Mouse (Mus musculus) gastrocnemius, postnatal 36 days (tissue): ENCODE measurements around the gene Arid3a. TPM values are rescaled to one million over a fixed set of nuclear protein-coding genes. Genes with fewer than 3 reads are reported as not detected.

Experiments used
- DNase-seq, 2 experiments: peaks; one replicate each; pipeline ENCODE4 v3.0.0; 2022
- intact Hi-C: fragments of 180-260 bp; cut with DNase I; formaldehyde crosslinking; loops from one replicate; pipeline ENCODE4 v1.15.1; 2025
- total RNA-seq, 2 experiments: library from RNA; stranded (reverse); gene quantifications; 2 replicates each; pipeline ENCODE4 v1.2.3; 2021

Arid3a gene
- total RNA-seq, 2 experiments from 2014 or later, result 1.3 to 1.8 TPM

- DNase-seq, result no peak
- intact Hi-C loops, result no loop called here
Measured at GRCm38 (mm10) chr10:79970415-79971182, 43.8 kb downstream of the Arid3a start, which contains the start of gene Grin3b. Grin3b (plus strand) TSS chr10:79970715.

GRCm38 (mm10) chr10:79971183-79971497 lies 44.3 kb downstream of the Arid3a start:
- DNase-seq, result no peak
- intact Hi-C loops, result no loop called here

- intact Hi-C loops, result no loop called here
- DNase-seq, result no peak
Measured at GRCm38 (mm10) chr10:79972831-79973230, 46.0 kb downstream of the Arid3a start.

GRCm38 (mm10) chr10:79974087-79974486 lies 47.2 kb downstream of the Arid3a start:
- intact Hi-C loops, result no loop called here
- DNase-seq, result no peak

GRCm38 (mm10) chr10:79974668-79975067 lies 47.8 kb downstream of the Arid3a start:
- no peak for DNase-seq
- intact Hi-C loops, result no loop called here

- intact Hi-C loops, result no loop called here
- no peak for DNase-seq
Measured at GRCm38 (mm10) chr10:79976071-79976721, 49.4 kb downstream of the Arid3a start.

DNA sequence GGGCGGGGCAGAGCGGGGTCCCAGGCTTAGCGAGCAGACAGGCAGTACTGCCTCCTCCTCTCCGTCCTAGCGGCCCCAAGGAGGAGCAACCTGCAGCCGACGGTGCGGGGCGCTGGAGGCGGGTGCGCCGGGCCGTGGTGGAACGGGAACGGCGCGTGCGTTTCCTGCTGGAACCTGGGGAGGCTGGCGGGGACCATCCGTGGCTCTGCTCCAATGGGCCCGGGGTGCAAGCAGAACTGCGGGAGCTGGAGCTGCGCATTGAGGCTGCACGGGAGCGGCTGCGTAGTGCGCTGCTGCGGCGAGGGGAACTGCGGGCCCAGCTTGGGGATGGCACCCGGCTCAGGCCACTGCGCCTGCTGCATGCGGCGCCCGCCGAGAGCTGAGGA lies 49.9 kb downstream of the Arid3a start:
- intact Hi-C loops, result no loop called here
- DNase-seq, result no peak

DNA sequence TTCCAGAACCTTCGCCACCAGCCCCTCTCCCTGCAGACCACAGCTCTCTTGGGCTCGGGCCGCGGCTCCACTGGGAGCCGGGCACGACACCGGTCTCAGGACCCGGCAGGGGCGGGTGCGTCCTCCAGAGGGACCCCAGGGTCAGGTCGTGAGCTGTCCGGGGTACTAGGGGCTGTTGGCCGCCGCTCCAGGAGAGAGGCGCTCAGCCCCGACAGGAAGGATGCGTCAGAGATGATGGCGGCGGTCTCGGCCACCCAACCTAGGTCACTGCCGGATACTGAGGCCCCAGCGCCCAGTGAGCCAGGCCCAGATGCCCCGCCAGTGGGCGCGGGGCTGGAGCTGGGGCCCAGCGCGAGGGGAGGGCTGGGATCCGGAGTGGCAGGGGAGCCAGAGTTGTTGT lies 50.5 kb downstream of the Arid3a start:
- DNase-seq, result no peak
- intact Hi-C loops, result no loop called here

GRCm38 (mm10) chr10:79978061-79978460 lies 51.2 kb downstream of the Arid3a start:
- no peak for DNase-seq

DNA sequence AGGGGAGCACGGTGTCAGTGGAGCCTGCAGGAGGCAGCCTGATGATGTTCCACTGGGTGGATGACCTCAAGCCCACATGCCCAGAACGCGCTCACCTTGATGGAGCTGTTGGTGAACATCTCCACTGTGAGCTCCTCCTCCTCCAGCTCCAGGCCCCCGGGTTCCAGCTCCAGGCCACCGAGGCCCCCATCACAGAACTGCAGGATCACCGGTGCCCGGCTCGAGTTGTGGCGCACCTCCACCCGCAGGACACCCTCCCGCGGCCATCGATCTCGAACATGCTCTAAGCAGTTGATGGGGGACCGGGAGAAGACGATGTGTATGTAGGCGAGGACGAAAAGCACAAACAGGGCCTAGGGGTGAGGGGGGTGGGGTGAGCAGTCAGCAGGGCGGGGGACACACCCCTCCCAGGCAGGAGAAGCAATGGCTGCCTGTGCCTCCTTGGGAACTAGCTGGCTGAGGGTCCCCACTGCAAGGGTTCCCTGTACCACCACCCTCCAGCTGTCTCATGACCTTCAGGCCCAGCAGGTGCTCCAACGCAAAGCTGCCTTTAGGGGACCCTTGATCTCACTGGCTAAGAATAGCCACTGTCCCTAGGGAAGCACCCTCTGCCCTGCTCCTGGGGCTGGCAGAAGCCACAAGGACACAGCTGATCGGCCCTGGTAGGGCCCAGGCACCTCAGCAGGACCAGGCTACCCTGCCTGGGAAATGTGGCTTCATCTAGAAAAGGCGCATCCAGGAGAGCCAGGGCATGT lies 52.7 kb downstream of the Arid3a start:
- intact Hi-C loops, result loop anchor here (2.0 kb wide), 1 partner anchor 15 kb away; no protein-coding TSS in a partner anchor
- no peak for DNase-seq

More at GRCm38 (mm10) chr10:79978061-79978460, 51.2 kb downstream of the Arid3a start:
- intact Hi-C loops, result no loop called here

DNA sequence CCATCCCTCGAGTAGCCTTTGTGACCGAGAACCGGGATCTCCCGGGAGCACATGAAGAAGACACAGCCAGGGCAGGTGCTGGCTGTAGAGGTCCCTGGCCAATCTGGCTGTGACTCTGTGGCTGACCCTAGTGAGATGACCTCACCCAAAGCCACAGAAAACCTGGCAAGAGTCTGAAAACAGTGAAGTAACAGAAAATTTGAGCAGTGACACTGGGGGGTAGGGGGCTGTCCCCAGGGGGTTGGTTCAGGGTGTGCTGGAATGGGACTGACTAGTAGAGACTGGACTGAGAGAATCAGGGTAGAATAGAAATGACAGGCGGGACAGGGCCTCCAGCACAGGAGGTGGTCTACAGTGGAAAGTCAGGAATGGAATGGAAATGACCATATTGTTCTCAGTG lies 56.4 kb downstream of the Arid3a start:
- intact Hi-C loops, result no loop called here
- DNase-seq, result no peak

DNA sequence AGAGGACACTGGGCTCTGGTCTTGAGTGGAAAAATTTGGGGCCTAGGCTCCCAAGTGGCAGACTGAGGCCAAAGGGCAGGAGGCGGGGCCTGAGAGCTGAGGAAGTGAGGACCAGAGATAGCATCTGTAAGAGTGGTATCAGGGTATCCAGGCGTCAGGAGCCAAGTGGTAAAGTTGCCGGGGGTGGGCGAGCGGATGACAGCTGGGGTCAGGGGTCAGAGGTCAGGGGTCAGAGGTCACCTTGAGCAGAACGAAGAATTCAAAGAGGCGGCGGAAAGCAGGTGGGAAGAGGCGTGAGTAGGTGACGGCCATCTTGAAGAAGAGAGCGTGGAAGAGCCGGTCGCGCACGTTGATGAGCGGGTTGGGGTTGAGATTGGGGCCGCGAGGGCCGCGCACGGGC lies 56.8 kb downstream of the Arid3a start:
- intact Hi-C loops, result no loop called here
- peak; percentile 45 to 49 for DNase-seq

DNA sequence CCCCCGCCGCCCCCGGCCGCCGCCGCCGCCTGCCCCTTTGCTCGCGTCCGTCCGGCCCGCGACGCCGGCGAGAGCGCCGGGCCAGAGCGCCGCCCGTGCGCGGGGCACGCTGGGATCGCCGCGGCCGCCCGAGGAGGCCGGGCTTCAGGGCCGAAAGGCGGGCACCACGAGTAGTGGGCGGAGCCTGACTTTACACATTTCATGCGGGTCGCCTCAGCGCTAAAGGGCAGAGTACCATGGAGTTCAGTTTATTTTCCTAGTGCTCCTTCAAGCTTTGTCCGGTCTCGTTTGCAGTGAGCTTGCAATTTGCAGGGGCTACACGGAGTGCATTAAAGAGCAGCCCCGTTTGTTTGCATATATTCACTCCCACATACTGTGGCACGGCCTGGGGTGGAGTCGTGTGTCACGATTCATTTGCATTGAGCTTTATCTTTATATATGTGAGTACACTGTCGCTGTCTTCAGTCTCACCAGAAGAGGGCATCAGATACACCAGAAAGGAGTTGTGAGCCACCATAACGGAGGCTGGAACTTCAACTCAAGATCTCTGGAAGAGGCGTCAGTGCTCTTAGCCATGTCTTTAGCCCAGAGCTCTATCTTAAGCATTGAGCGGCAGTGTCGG lies 57.5 kb downstream of the Arid3a start, which contains the start of gene Tmem259:
TSS of gene Tmem259 (minus strand) at position 136 of the 622 bp plus-strand sequence.
- DNase-seq, result peak; percentile 78 to 83
- intact Hi-C loops, result no loop called here

- peak; percentile 94 for DNase-seq
- intact Hi-C loops, result loop anchor here (5.0 kb wide), 1 partner anchor 127 kb away; no protein-coding TSS in a partner anchor
Measured at GRCm38 (mm10) chr10:79984871-79985270, 58.0 kb downstream of the Arid3a start.

DNA sequence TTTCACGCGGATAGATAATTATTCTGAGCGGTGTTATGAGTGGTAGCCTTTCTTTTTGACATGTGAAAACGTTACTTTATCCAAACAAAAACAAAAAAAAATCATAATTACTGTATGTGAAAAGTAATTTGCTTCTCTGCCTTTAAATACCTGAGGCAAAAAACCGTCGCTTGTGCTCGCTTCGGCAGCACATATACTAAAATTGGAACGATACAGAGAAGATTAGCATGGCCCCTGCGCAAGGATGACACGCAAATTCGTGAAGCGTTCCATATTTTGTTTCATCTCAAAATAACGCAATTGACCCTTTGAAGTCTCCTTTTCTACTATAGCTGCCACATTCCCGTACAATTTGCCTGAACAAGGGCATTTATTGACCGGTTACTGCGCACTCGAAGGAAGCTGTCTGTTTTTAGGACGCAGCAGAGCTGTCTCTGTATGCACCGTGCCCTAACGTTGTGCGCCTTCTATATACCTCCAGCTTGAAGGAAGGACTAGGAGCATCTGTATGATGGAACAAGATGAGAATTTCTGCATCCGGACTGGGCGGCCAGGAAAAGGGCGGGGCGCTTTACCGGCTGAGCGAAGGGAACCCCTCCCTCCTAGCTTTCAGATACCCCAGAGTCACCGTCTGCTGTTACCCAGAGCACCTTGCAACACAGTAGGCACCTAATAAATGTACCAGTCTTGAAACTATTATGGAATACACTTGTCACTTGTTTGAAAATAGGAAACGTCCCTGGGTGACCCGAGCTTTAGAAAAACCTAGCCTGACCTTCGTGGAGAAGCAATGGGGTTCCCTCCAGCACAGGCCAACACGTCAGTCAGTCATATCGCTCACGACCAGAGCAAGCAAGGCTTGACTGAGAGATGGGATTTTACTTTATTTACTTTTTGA lies 58.7 kb downstream of the Arid3a start:
- intact Hi-C loops, result loop anchor here (5.0 kb wide), 1 partner anchor 127 kb away; no protein-coding TSS in a partner anchor

DNA sequence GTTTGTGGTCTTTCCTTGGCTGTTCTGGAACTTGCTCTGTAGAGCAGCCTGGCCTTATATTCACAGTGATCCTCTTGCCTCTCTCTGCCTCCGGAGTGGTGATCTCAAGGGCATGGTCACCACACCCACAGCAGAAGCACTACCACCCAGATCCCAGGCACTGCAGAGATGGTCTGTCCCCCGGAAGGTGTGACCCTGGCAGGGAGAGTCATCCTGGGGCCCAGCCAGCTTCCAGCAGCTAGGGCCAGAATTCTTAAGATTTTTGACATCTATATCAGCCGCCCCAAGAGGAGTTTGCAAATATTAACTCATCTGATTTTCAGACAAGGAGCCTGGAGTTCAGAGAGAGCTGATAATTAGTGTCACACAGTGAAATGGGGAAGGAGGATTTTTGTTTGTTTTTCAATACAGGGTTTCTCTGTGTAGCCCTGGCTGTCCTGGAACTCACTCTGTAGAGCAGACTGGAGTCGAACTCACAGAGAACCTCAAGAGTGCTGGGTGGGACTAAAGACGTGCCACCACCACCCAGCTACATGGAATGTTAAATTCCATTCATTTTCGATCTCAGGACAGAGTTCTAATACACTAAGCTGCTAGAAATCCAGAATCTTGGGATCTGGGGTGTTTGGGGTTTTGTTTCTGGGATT lies 59.5 kb downstream of the Arid3a start:
- intact Hi-C loops, result loop anchor here (5.0 kb wide), 1 partner anchor 126 kb away; no protein-coding TSS in a partner anchor
- DNase-seq, result peak; percentile 50

More for the DNA sequence above, 58.7 kb downstream of the Arid3a start:
- DNase-seq, result peak in 1 of 2 experiments; percentile 59

- peak; percentile 76 to 85 for DNase-seq
- intact Hi-C loops, result loop anchor here (5.0 kb wide), 1 partner anchor 125 kb away; no protein-coding TSS in a partner anchor
Measured at GRCm38 (mm10) chr10:79986963-79987362, 60.1 kb downstream of the Arid3a start.

DNA sequence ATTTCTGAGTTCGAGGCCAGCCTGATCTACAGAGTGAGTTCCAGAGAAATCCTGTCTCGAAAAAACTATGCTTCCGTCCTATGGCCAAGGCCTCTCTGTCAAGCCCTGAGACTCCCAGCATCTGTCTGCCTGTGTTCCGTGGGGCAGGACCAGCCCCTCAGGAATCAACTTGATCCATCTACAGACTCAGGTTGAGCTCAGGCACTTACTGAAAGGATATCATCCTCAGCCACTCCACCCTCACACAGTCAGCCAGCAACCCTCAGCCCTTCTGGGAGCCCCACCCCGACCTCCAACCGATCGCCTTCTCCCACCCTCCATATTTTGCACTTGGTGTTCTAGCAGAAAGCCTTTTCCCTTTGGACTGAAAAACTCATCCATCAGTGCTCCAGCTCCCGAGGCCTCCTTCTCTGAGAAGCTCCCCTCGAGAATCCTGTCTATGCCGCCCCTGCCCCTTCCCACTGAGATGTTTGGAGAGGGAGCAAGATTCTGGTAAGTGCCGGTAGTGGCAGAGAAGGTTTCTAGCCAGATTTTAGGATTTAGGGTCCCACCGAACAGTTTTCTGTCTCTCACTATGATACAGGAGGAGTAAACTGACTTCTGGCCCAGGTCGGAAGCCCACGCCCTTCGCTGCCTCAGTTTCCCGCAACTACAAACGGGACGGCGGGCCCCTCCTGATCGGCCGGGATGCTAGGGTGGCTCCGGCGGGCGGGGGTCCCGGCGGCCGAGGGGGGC lies 61.1 kb downstream of the Arid3a start:
- intact Hi-C loops, result loop anchor here (5.0 kb wide), 1 partner anchor 124 kb away; no protein-coding TSS in a partner anchor

More for the DNA sequence above, 61.1 kb downstream of the Arid3a start:
- DNase-seq, result no peak
